Mouse (Mus musculus): ENCODE results near the gene Gm49405.

The Gm49405 gene

GRCm38 (mm10) chr19:4018743-4019583 lies 18.5 kb downstream of the Gm49405 start:
- WGBS: 20% methylated on average over 18 of the region's 18 CpGs

DNA sequence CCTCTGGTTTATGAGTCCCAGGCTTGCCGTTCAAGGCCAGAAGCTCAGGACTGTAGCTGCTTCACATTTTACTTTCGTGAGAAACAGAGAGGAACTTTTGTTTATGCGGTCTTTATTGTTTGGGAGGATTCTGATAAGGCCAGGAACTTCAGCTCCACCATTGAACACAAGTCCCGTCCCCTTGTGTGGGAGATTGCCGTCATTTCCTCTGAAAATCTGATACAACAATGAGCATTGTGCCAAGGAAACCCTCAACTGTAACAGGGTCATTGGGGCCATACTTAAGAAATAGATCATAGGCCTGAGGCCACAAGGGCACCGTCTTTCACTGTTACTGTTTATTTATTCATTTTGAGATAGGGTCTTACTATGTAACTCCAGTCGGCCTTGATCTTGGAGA lies 22.8 kb downstream of the Gm49405 start:
- WGBS: 81% methylated on average over 7 of the region's 7 CpGs

DNA sequence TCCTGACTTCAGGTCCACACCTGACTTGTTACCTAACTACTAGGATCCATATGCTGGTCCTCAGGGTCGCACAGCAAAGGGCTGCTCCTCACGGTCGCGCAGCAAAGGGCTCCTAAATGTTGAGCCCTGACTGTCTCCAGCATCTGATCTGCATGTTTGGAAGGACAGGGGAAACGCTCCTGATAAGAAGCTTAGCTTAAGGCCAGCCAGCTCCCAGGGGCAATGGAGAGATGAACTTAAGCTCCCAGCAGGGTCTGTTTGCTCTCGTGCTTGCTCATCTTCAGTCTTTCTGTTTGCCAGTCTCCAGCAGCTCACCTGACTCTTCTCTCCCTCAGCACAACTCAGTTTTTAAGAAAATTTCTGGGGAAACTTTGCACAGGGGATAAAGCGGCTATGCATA lies 32.2 kb downstream of the Gm49405 start:
- 79% methylated on average over 7 of the region's 7 CpGs for WGBS

DNA sequence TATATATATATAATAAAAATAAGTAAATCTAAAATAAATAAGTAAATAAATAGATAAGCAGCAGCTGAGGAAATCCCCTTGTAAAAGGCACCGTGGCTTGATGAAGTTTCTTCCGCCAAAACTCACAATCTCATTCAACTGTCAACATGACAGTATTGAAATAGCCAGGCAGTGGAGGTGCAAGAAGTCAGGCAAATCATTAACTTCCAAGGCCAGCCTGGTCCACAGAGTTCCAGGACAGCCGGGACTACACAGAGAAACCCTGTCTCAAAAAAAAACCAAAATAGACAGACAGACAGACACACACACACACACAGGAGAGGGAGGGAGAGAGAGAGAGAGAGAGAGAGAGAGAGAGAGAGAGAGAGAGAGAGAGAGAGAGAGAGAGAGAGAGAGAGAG lies 32.9 kb downstream of the Gm49405 start:
- 82% methylated on average over 3 of the region's 3 CpGs for WGBS

GRCm38 (mm10) chr19:4033742-4034141 lies 33.3 kb downstream of the Gm49405 start:
- 61% methylated on average over 5 of the region's 5 CpGs for WGBS

GRCm38 (mm10) chr19:4036327-4037045 lies 36.1 kb downstream of the Gm49405 start:
- WGBS: 79% methylated on average over 12 of the region's 12 CpGs

DNA sequence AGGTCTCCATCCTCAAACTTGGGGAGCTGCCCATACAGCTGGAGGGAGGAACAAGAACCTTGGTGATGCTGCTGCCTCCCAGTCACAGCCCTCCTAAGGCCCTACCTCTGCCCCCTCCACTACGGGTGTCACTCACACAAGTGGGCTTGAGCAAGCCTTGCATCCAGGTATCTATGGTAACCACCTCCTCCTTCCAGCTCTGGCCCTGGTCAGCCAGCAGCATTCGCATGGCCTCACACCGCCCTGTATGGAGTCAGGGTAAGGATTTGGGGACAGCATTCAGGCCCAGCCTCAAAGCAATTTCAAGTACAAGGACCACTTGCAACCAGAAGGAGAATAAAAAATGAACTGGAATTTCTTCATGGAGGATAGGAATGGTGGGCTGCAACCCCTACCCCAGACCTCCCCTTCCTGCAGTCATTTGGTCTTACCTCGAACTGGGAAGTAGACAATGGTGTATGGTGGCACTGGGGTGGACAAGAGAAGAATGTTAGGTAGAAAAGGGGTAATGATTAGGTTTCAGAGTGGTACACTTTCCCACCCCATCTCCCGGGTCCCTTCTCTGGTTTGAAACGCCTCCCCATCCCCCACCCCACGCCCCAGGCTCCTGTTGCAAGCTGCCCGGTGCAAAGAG lies 36.8 kb downstream of the Gm49405 start:
- WGBS: 18% methylated on average over 7 of the region's 8 CpGs

DNA sequence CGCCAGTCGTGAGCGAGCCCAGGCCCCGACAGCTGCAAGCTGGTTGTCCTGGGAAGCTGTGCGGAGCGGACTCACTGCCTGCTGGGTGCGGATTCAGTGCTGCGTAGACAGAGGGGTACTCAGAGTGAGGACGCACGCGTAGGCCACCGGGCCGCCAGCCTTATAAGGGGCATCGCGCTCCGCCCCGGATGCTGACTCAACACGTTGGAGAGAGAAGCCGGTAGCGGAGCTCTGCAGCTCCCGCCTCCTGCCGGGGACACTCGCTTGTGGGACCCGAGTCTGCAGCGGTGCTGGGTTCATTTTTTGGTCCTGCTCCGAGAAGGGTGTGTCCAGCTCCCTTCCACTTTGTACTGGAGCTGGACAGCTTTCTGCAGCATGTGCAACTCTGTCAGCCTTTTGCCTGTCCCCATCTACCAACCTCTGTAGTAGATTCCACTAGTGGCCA lies 37.4 kb downstream of the Gm49405 start, which contains the start of gene Gstp1:
TSS of gene Gstp1 (minus strand) at position 198 of the 445 bp plus-strand sequence.
- WGBS: under 1% methylated on average over 26 of the region's 26 CpGs

DNA sequence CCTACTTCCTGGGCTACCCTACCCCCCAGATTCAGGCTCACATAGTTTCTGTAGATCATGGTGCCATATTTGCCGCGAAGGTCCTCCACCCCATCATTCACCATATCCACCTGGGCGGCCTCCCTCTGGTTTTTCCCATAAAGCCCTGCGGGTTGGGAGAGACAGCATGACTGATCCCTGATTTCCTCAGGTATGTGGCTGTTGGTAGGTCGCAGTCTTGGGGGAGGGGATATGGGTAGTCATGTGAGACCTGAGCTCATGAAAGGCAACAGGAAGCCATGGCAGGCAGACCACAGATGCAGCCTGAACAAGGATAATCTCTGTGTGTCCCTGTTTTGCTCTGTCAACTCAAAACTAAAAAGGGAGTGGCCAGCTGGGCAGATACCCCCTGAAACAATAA lies 40.5 kb downstream of the Gm49405 start:
- WGBS: 93% methylated on average over 5 of the region's 5 CpGs

GRCm38 (mm10) chr19:4041500-4041899 lies 41.1 kb downstream of the Gm49405 start:
- WGBS: 91% methylated on average over 3 of the region's 4 CpGs

GRCm38 (mm10) chr19:4042124-4042523 lies 41.7 kb downstream of the Gm49405 start:
- 77% methylated on average over 14 of the region's 14 CpGs for WGBS

DNA sequence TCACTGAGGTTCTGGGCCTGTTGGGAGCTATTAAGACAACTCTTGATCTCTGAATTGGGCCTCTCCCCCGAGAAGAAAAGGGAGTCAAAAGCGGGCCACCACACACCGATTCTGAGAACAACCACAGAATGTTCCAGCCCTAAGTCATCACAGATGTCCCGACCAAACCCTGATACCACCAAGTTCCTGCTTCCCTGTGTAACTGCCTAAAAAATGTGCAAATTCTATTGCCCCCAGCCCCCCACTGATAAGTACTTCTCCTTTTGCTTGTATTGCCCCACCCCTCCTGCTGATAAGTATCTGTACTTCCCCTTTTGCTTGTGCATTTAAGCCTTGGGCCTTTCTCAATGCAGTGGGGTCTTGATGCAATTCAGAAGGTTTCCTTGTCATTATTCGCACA lies 43.7 kb downstream of the Gm49405 start:
- 90% methylated on average over 5 of the region's 5 CpGs for WGBS

- 15% methylated on average over 16 of the region's 16 CpGs for WGBS
Observed at GRCm38 (mm10) chr19:4045966-4046865, 45.8 kb downstream of the Gm49405 start, which contains the start of gene Gstp2. Gene Gstp2, minus strand, starts transcription at chr19:4046023.

DNA sequence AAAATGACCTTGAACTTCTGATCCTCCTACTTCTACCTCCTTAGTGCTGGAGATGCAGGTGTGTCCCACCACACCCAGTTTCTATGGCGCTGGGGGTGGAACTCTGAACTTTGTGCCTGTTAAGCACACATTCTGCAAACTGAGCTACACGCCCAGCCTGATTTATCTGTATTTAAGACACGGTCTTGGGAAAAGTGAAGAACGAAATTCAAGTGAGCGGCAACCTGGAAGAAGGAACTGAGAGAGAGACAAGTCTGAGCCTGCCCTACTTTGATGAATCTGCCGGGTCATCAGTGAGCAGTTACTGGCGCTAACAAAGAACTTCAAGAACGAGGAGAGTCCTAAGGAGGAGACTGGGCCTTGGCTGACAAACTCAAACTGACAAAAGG lies 46.4 kb downstream of the Gm49405 start:
- WGBS: 89% methylated on average over 8 of the region's 8 CpGs

DNA sequence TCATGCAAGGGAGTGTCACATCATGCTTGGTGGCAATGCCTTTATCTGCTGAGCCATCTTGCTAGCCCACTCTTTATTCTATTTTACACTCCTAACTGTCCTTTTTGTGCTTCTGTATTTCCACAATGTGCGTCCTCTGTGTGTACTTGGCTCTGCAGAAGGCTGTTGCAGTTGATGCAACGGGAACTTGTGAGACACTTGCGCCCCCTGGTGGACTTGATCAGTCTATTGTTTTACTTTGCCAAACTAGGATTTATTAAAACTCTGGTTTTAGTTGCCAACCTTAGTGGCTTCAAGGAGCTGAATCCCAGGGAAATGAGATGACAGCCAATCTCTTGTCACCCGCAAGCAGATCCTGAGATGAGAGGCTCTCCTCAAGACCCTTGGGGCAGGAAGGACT lies 47.4 kb downstream of the Gm49405 start:
- WGBS: 12% methylated on average over 4 of the region's 4 CpGs

DNA sequence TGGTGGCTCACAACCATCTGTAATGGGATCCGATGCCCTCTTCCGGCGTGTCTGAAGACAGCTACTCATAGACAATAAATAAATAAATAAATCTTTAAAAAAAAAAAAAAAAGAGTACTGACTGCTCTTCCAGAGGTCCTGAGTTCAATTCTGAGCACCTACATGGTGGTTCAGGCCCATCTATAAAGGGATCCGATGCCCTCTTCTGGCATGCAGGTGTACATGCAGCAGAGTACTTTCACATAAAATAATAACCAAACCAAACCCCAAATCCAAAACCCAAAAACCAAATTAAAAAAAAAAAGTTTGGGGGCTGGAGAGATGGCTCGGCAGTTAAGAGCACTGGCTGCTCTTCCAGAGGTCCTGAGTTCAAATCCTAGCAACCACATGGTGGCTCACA lies 48.6 kb downstream of the Gm49405 start:
- 89% methylated on average over 5 of the region's 5 CpGs for WGBS

DNA sequence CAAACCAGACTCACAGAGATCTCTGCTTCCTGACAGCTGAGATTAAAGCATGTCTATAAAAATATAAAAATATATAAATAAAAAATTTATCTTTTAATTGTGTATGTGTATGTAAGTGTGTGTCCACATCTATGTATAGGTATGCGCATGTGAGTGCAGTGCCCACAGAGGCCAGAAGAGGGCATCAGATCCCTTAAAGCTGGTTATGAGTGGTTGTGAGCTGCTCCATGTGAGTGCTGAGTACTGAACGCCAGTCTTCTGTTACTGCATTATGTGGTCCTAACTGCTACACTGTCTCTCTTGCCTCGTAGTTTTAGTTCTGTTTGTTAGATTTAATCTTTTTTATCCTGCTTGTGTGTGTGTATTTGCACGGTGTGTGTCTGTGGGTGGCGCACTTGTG lies 50.6 kb downstream of the Gm49405 start:
- WGBS: 92% methylated on average over 5 of the region's 5 CpGs

DNA sequence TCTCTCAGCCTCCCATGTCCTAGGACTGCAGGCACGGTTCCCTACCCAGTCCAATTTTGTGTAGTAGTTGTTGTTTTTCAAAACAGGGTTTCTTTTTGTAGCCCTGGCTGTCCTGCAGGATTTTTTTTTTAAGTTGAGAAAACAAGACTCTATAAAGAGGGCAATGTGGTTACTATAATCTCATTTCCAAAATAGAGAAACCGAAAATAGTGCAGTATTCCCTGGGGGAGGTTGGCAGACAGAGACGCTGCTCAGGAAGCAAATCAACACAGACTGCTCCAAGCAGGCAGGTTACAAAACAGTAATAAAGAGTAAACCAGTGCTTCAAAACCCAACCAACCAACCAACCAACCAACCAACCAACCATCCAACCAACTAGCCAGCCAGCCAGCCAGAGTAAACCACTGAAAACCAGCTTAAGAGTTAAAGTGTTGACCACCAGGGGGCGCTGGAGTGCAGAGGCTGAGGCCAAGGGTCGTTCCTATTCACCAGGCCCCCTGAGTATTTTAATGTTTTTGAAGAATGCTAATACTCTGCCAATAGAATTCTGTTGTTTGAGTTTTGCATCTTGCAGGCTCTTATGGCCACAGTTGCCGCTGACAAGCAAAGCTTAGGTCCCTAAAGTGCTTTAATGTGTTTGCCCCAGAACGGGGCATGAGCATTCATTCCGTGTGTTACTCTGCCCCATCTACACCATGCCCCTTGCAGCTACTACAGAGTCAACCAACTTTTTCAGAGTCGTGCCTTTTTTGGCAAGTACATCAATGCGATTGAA lies 51.5 kb downstream of the Gm49405 start:
- 41% methylated on average over 10 of the region's 10 CpGs for WGBS

GRCm38 (mm10) chr19:4052516-4053030 lies 52.1 kb downstream of the Gm49405 start:
- WGBS: 67% methylated on average over 5 of the region's 5 CpGs

GRCm38 (mm10) chr19:4054613-4055012 lies 54.2 kb downstream of the Gm49405 start:
- 93% methylated on average over 5 of the region's 5 CpGs for WGBS
